Comparison of ENCODE assay signal across 13 mouse cellular contexts in genomic region chr7:73185591-73185990, GRCm38 (mm10).
DNase-seq lines count a peak whose midpoint lies in the region; ATAC-seq and TF ChIP-seq lines count a peak whose summit lies in the region.
"Had no signal": no experiment of that assay in that cellular context is flagged by ENCODE, and none has a peak within 500 bp of the region (broad histone marks: within the 10 kb centered on the region; RNA-seq: fewer than 3 reads in every experiment).

No protein-coding gene starts in this region.

- peak overlapping the region; percentile 63 for H3K27ac ChIP-seq in left cerebral cortex, adult 2 months
- H3K27ac ChIP-seq in hindbrain, embryonic 10.5 days, result peak overlapping the region; percentile 90
- peak overlapping the region; percentile 94 for H3K27ac ChIP-seq in midbrain, embryonic 12.5 days (replicated peaks)
- H3K27ac ChIP-seq in stomach, postnatal 0 days (replicated peaks), result no peak overlapping the region
- no peak overlapping the region for H3K27ac ChIP-seq in cerebellum, adult 2 months (ENCODE audit: insufficient read depth, low read length)
- H3K27ac ChIP-seq: embryonic facial prominence, embryonic 12.5 days had no signal

- DNase-seq in left cerebral cortex, adult 2 months (ENCODE audit: extremely low spot score in 1 of 2, low spot score in 2 of 2), result no peak
- DNase-seq in left cerebral cortex, postnatal 36 days (ENCODE audit: low spot score in 2 of 2), result no peak
- DNase-seq in hindbrain, embryonic 10.5 days (ENCODE audit: low spot score), result no peak
- peak; percentile 7 for DNase-seq in stomach, postnatal 0 days (ENCODE audit: low spot score)
- no peak for DNase-seq in cerebellum, adult 2 months
- DNase-seq in B cell, adult 2 months, result no peak
- no peak for DNase-seq in embryo, embryonic 11 days
- DNase-seq: adrenal gland, adult 8-10 months had no signal

- intact Hi-C loops in left cerebral cortex, adult 2 months (cut with DNase I), result loop anchor here (5.0 kb wide), 1 partner anchor 192 kb away; the partner anchor contains the start of gene Rgma
- intact Hi-C loops in left cerebral cortex, postnatal 36 days (cut with DNase I), result no loop called here

- no peaks in the 10 kb centered on the region for H3K36me3 ChIP-seq in hindbrain, embryonic 10.5 days
- H3K36me3 ChIP-seq in midbrain, embryonic 12.5 days, result no peaks in the 10 kb centered on the region
- H3K36me3 ChIP-seq in stomach, postnatal 0 days (ENCODE audit: control insufficient read depth, insufficient read depth, low read length), result no peaks in the 10 kb centered on the region
- H3K36me3 ChIP-seq: embryonic facial prominence, embryonic 12.5 days; heart, embryonic 12.5 days had no signal

- no peak for TF ChIP-seq POLR2A in cerebellum, adult 2 months (IDR thresholded peaks at IDR 0.05; ENCODE audit: borderline replicate concordance, insufficient read depth, low read length)

- H3K4me2 ChIP-seq in midbrain, embryonic 12.5 days (replicated peaks), result peak overlapping the region; percentile 39
- no peak overlapping the region for H3K4me2 ChIP-seq in stomach, postnatal 0 days (replicated peaks; ENCODE audit: low read depth)
- H3K4me2 ChIP-seq: embryonic facial prominence, embryonic 12.5 days; heart, embryonic 12.5 days; liver, embryonic 11.5 days had no signal

- no peak overlapping the region for H3K4me3 ChIP-seq in left cerebral cortex, adult 2 months
- H3K4me3 ChIP-seq in hindbrain, embryonic 10.5 days, result peak overlapping the region; percentile 34
- H3K4me3 ChIP-seq in midbrain, embryonic 12.5 days, result peak overlapping the region; percentile 14
- H3K4me3 ChIP-seq in stomach, postnatal 0 days (ENCODE audit: low read depth, low read length), result no peak overlapping the region
- no peak overlapping the region for H3K4me3 ChIP-seq in cerebellum, adult 2 months (replicated peaks; ENCODE audit: insufficient read depth, low read depth, low read length)
- H3K4me3 ChIP-seq: embryonic facial prominence, embryonic 12.5 days; heart, embryonic 12.5 days; megakaryocyte, embryonic 14.5 days had no signal

- H3K27me3 ChIP-seq in hindbrain, embryonic 10.5 days (ENCODE audit: insufficient read depth, poor library complexity, severe bottlenecking), result no peaks in the 10 kb centered on the region
- H3K27me3 ChIP-seq in midbrain, embryonic 12.5 days, result 0 out of 2 replicates have a peak, but pooled peaks cover 2% of the 10 kb centered on the region
- H3K27me3 ChIP-seq in stomach, postnatal 0 days (ENCODE audit: control insufficient read depth, insufficient read depth, low read length), result no peaks in the 10 kb centered on the region
- no peaks in the 10 kb centered on the region for H3K27me3 ChIP-seq in cerebellum, adult 2 months (ENCODE audit: control insufficient read depth, insufficient read depth, low read length)
- H3K27me3 ChIP-seq: embryonic facial prominence, embryonic 12.5 days; megakaryocyte, embryonic 14.5 days had no signal

- no peak for TF ChIP-seq EP300 in stomach, postnatal 0 days (optimal IDR thresholded peaks at IDR 0.05)

- no peak for TF ChIP-seq CTCF in left cerebral cortex, adult 2 months (IDR thresholded peaks at IDR 0.05)
- TF ChIP-seq CTCF in stomach, postnatal 0 days (IDR thresholded peaks at IDR 0.05; ENCODE audit: low read depth), result no peak
- TF ChIP-seq CTCF in cerebellum, adult 2 months (IDR thresholded peaks at IDR 0.05; ENCODE audit: borderline replicate concordance, insufficient read depth, low read depth, low read length), result no peak

- no peak overlapping the region for H3K9ac ChIP-seq in midbrain, embryonic 12.5 days (replicated peaks)
- no peak overlapping the region for H3K9ac ChIP-seq in stomach, postnatal 0 days (ENCODE audit: low read length)
- H3K9ac ChIP-seq: embryonic facial prominence, embryonic 12.5 days; heart, embryonic 12.5 days had no signal

- peaks cover 63% of the 10 kb centered on the region for H3K4me1 ChIP-seq in hindbrain, embryonic 10.5 days (replicated peaks)
- H3K4me1 ChIP-seq in midbrain, embryonic 12.5 days, result peaks cover 44% of the 10 kb centered on the region
- H3K4me1 ChIP-seq in stomach, postnatal 0 days (replicated peaks; ENCODE audit: control insufficient read depth, insufficient read depth), result no peaks in the 10 kb centered on the region
- H3K4me1 ChIP-seq in cerebellum, adult 2 months (ENCODE audit: control insufficient read depth, insufficient read depth, low read length), result no peaks in the 10 kb centered on the region
- H3K4me1 ChIP-seq: embryonic facial prominence, embryonic 12.5 days; heart, embryonic 12.5 days; megakaryocyte, embryonic 14.5 days had no signal

- H3K9me3 ChIP-seq in hindbrain, embryonic 10.5 days, result peaks cover 7% of the 10 kb centered on the region
- peaks cover 5% of the 10 kb centered on the region; the same call in 1 of the 2 replicates for H3K9me3 ChIP-seq in midbrain, embryonic 12.5 days
- H3K9me3 ChIP-seq in stomach, postnatal 0 days (ENCODE audit: control insufficient read depth, low read length), result no peaks in the 10 kb centered on the region
- H3K9me3 ChIP-seq: embryonic facial prominence, embryonic 12.5 days had no signal

- WGBS in hindbrain, embryonic 10.5 days, result 72% methylated on average over 5 of the region's 5 CpGs
- 57% methylated on average over 5 of the region's 5 CpGs for WGBS in midbrain, embryonic 12.5 days
- 95% methylated on average over 5 of the region's 5 CpGs for WGBS in stomach, postnatal 0 days
- WGBS in cerebellum, adult 2 months, result 85% methylated on average over 5 of the region's 5 CpGs

- ATAC-seq in midbrain, embryonic 12.5 days (ENCODE audit: low FRiP score, low read depth), result peak; percentile 5; the same call in 1 of the 2 replicates
- no peak for ATAC-seq in stomach, postnatal 0 days (ENCODE audit: low FRiP score, low TSS enrichment)

Comparison
In these comparisons a context has a peak if more than half of its experiments do, and no peak if none do; other contexts are left out.
1. H3K27ac ChIP-seq: peak in left cerebral cortex, adult 2 months (single experiment), hindbrain, embryonic 10.5 days (single experiment) and midbrain, embryonic 12.5 days (single experiment); none in stomach, postnatal 0 days (single experiment) and cerebellum, adult 2 months (single experiment).
2. H3K4me3 ChIP-seq: peak in hindbrain, embryonic 10.5 days (single experiment) and midbrain, embryonic 12.5 days (single experiment); none in left cerebral cortex, adult 2 months (single experiment), stomach, postnatal 0 days (single experiment) and cerebellum, adult 2 months (single experiment).